Mouse (Mus musculus) 416B (cell line): ENCODE measurements at regions not wholly inside any gene's neighbourhood (a gene's known extent, or its start where the extent isn't known, plus 50 kb on each side); places are given as distances from the start of the nearest gene placed in this dataset.
A peak's percentile ranks its signal among the peaks of the same experiment; 100 is the strongest.

ENCODE experiments used
- DNase-seq: peaks from one replicate; pipeline ENCODE4 v3.0.0; 2011; ENCODE audit warnings: low read depth

DNA sequence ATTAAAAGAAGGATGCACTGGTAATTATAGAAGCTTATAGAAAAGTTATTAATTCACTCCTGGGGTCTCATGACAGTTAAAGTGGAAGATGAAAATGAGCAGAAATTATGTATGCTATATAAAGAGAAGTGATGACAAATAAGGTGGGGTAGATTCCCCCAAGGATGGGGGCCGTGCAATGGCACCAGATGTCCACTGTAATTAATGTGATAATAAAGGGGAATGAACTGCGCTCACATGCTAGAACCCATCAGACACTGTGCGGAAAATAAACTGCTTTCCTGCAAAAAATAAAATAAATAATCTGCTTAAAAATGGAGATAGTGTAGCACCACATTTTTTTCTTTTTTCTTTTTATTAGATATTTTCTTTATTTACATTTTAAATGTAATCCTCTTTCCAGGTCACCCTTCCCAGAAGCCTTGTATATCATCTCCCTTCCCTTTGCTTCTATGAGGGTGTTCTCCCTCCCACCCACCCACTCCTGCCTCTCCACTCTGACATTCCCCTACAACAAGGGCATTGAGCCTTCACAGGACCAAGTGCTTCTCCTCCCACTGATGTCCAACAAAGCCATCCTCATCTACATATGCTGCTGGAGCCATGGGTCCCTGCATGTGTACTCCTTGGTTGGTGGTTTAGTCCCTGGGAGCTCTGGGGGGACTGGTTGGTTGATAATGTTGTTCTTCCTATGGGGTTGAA, 934.0 kb upstream of the Pcdh20 start:
- DNase-seq, result no peak

DNA sequence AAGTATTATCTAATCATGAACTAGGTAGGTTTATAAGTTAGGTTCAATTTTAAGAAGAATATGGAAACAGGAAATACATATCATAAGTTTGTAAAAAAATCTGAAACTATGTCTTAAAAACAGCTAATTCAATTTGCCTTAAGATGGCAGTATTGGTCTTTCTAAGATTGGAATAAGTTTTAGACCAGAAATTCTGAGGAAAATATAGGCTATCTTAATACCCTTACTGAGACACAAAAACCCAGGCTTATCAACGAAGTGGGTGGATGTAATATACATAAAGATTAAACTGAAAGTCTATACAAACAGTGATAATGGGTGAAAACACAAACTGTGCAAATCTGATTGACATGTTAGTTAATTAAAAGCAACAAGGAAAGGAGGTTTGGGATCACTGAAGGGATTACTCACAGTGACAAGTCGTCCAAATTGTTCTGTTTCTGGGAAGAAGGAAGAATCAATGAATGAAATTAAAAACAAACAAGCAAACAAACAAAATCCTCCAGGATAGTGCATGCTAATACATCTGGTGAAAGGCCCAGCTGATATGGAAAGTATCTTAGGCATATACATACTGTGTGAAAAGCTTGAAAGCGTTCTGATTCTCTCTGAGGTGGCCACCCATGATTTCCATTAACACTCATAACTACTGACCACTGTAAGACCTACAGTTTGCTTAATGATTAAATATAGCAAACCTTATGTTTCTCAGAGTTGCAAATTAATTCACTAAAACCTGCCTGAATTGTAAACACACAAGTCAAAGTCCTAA, 931.6 kb upstream of the Pcdh20 start:
- peak; percentile 24 for DNase-seq

DNA sequence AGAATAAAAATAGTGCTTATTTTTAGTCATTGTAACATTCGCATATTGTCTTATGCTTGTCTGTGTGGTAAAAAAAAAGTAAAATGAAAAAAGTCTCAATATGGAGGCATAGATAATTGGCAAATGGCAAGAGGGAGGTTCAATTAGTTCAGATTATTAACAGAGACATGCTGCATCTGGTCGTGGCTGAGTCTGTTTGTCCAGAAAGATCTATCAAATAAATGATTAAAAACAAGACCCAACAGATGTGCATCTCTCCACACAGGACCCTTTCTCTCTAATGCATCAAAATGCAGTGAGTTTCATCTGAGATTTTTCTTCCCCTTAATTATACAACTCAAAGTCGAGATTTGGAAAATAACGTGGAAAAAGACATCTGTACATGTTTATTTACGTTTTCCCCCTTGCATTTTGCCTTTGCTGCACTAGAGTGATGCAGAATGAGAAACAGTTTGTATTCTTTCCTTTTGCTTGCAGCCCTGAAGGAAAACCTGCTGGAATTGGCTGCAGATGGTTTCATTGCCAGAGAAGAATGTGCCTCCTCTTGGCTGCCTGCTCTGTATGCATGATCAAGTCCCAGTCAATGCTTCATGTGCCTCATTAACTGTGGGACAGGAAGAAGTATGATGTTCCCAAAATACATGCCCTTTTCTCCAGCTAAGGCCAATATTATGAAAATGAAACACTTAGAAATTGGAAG, 886.0 kb upstream of the Pcdh20 start:
- DNase-seq, result no peak

DNA sequence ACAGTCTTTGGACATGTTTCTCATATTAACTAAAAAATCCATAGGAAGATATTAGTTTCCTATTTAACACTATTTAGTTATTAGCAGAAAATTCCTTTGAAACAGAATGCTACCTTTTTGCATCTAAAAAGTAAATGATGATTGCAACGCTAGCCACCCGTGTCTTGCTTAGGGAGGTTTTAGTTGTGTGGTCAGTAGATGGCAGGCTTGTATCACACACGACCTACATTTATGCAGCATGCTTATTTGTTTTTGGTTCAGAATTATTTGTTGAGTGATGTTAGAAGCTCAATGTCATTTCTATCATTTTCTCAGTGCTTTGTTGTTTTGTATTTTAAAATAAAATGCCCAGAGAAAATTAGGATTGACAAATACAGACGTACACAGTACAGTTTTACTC, 876.8 kb upstream of the Pcdh20 start:
- DNase-seq, result peak; percentile 67

DNA sequence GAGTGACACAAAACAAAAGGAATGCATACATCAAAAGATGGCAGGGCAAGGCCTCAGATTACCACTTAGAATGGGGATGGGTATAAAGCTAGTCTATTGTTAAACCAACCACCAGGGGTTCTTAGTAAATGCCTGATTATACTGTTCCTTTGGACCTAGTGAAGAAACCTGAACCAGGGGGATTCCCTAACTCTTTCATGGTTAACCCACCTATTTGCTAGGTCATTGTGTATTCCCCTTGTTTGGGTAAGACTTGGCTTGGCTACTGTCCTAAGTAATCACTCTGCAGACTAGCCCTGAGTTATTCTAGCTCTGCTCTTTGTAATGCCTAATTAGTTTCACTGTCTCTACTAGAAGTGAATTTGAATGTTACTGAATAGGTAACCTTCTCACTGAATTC, 853.9 kb upstream of the Pcdh20 start:
- no peak for DNase-seq

DNA sequence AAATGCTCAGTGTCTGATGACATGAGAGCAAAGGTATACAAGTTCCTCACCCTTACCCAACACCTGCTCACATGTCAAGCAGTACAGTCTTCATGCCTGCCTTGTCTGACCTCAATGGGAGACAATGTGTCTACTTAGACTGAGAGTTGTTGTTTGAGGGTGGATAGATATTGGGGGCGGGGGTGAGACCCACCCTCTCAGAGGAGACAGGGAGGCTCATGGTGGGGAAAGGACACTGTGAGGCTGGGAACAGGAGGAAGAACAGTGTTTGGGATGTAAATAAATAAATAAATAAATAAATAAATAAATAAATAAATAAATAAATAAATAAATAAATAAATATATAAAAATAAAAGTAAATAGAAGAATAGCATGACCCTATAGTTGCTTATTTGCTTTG, 837.3 kb upstream of the Pcdh20 start:
- no peak for DNase-seq
